Mouse (Mus musculus): ENCODE data around the gene Snd1.

DNA sequence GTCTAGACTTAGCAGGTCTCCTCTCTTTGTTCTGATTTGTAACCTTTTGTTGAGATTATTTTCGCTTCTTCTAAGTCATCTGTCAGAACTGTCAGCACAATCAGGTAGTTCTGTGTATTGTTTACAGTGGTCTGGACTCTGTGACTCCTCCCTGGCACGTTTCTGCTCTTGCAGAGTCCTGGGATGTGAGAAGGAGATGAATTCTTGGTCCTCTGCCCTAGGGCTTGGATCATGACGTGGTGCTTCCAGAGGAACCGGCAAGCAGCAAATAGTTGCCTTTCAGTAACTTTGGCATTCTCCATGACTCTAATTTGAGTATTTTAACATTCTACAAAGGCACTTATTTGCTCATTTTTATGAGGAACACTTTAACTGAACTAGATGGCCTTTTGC, 242.9 kb downstream of the Snd1 start:
- TF ChIP-seq CTCF (IDR thresholded peaks at IDR 0.05; ENCODE audit: control insufficient read depth, insufficient read depth, low read length) (no peak), POLR2A (IDR thresholded peaks at IDR 0.05; ENCODE audit: borderline replicate concordance, control insufficient read depth, low read depth, low read length) (no peak)
